Mouse (Mus musculus): ENCODE results near the gene Tbca. TPM values are rescaled to one million over a fixed set of nuclear protein-coding genes. Genes with fewer than 3 reads are reported as not detected.

The Tbca gene
- polyA plus RNA-seq, 1 experiment from 2014 or later = 258 TPM

Other genes starting within 250 kb of the Tbca start
- not detected in 2 replicates for gene Otp, start 86.7 kb downstream of the Tbca start, polyA plus RNA-seq (2014; fragmentation: Nextera tagmentation; extraction: Ambion mirVana)
- gene Wdr41, start 187.4 kb downstream of the Tbca start, polyA plus RNA-seq (2014; fragmentation: Nextera tagmentation; extraction: Ambion mirVana) = 24.0 and 25.2 TPM in 2 replicates

All from embryonic facial prominence, embryonic 14.5 days (tissue).